Mouse (Mus musculus): ENCODE results near the gene Gm15446. TPM values are rescaled to one million over a fixed set of nuclear protein-coding genes. Genes with fewer than 3 reads are reported as not detected.
"Not testable (repeated sequence)": the region's sequence is repeated elsewhere in the genome, so short reads cannot be mapped to it uniquely, and the experiment has no call there.

The Gm15446 gene
- polyA plus RNA-seq (2016; fragmentation: Nextera tagmentation; extraction: Ambion mirVana), result 0.54 and 0.86 TPM in 2 replicates

DNA sequence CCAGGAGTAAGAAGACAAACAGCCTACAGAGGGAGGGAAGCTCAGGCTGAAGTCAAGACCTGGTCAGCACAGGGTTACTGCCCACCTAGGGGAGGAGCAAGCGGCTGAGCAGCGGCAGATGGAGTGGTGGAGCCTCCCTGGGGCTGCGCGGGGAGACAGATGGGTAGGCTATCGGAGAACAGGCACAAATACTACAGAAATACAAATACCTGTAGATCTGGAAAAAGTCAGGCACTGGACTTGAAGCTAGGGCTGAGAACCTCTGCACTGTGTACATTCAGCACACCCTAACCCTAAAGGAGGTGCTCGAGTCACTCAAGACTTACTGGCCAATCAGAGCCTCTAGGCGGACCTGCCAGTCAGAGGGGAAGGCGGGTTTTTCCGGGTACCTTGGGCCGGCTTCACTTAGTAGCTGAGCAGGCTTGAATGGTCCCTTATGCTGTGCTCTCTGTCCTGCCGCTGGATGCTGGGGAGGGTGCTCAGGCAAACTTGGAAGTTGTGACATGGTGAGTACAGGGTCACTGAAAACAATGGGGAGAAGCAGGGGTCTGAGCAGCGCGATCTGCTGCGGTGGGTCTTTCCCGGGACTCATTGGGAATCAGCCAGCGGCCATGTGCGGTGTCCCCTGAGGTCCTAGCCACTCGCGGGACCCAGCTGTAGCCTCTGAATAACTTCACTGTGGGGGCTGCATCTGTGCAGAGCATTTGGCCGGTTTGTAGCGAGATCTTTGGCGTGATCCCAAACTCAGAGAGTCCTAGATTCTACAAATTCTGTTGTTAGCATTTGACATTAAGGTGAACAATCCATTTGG, at the start of gene Gm15446:
Gene Gm15446, plus strand, starts transcription at position 140 of the 811 bp plus-strand sequence.
- not testable (repeated sequence) for H3K27me3 ChIP-seq; H3K27ac ChIP-seq; H3K9me3 ChIP-seq; H3K36me3 ChIP-seq (replicated peaks); H3K4me1 ChIP-seq
- Histone ChIP-seq H3K9ac (peak within 1 kb of the TSS; percentile 57), H3K4me3 (replicated peaks) (peak within 1 kb of the TSS; percentile 52), H3K4me2 (peak within 1 kb of the TSS; percentile 55)
- WGBS, result under 1% methylated on average over 22 of the region's 22 CpGs
- ATAC-seq (ENCODE audit: low FRiP score), result peak; percentile 100

DNA sequence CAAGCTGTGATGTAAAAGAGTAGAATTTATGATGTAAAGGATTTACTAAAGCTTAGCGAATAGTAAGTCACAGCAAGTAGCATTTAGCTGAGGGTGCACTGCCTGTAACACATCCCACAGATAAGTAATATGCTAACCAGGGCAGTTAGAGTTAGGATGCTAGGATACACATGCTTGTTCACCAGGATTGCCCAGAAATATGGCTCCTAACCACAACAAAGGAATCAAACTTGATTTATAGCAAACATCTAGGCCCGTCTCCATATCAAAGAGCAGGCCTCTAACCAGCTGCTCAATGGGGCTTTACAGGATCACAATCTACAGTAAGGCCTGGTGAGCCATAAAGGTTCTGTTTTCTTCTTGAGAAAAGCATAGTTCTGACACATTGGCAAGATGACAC, 929 bp downstream of the Gm15446 start:
- H3K9me3 ChIP-seq; H3K27ac ChIP-seq; ATAC-seq (ENCODE audit: low FRiP score); H3K4me1 ChIP-seq; H3K27me3 ChIP-seq; H3K36me3 ChIP-seq (replicated peaks): not testable (repeated sequence)
- WGBS, result 30% methylated on average over 2 of the region's 2 CpGs
- H3K4me3 ChIP-seq (replicated peaks), result peak overlapping the region; percentile 52
- H3K4me2 ChIP-seq, result peak overlapping the region; percentile 55
- peak overlapping the region; percentile 57 for H3K9ac ChIP-seq

DNA sequence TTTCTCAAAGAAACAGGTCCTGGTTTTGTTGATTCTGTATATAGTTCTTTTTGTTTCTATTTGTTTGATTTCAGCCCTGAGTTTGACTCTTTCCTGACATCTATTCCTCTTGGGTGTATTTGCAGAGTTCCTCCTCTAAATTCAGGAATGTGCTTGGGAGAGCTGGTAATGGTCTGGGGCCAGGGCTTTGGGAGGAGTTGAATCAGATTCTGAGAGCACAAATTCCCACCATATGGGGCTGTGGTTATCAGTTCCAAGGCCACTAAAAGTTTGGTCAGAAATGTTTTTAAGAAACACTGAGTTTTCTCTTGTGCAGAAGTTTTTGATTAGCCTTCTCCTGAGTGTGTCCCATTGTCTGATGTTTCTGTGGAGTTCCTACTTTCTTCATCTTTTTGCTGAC, 1.7 kb downstream of the Gm15446 start:
- Histone ChIP-seq H3K4me2 (no peak overlapping the region), H3K9me3 (no peaks in the 10 kb centered on the region), H3K27me3 (no peaks in the 10 kb centered on the region), H3K4me3 (replicated peaks) (no peak overlapping the region), H3K36me3 (replicated peaks) (no peaks in the 10 kb centered on the region), H3K9ac (no peak overlapping the region), H3K4me1 (peaks cover 7% of the 10 kb centered on the region), H3K27ac (no peak overlapping the region)
- ATAC-seq (ENCODE audit: low FRiP score), result no peak

DNA sequence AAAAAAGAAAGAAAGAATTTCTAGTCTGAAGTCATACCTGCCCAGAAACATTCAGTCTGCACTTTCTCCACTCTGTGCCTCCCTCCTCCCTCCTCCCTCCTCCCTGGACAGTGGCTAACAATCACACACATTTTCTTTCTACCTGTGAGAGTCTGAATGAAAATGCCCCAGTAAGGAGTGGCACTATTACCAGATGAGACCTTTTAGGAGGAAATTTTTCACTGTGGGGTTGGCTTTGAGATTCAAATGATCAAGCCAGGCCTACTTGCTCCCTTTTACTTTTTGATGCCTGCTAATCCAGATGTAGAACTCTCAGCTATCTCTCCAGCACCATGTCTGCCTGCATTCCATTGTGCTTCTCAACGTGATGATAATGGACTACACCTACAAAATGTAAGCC, 27.1 kb downstream of the Gm15446 start:
- no peak overlapping the region for H3K4me2 ChIP-seq
- no peak overlapping the region for H3K9ac ChIP-seq
- no peak overlapping the region for H3K4me3 ChIP-seq (replicated peaks)
- WGBS, result no CpG with 5 or more reads among the region's 1 CpGs
- no peaks in the 10 kb centered on the region for H3K36me3 ChIP-seq (replicated peaks)
- H3K27me3 ChIP-seq, result no peaks in the 10 kb centered on the region
- H3K27ac ChIP-seq, result no peak overlapping the region
- H3K9me3 ChIP-seq, result no peaks in the 10 kb centered on the region
- ATAC-seq (ENCODE audit: low FRiP score), result no peak
- no peaks in the 10 kb centered on the region for H3K4me1 ChIP-seq

DNA sequence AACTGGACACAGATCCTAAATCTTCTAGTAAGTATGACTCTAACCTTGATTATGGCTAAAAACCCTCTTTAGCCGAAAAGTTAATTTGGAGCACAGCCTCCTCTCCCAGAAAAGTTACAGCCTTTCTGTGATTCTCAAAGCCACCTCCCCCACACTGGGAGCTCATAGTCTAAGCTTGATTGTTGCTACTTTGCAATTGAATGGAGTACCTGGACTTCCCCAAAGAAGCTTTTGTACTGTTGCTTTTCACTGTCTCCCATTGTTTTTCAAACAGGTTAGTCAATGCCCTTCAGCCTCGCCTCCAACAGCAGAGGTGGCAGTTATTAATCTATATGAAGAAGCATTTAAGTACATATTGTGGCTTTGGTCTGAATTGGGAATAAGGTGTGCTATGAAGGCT, 57.5 kb downstream of the Gm15446 start:
- not testable (repeated sequence) for ATAC-seq (ENCODE audit: low FRiP score); H3K4me2 ChIP-seq; H3K27me3 ChIP-seq; H3K4me3 ChIP-seq (replicated peaks); H3K9ac ChIP-seq; H3K9me3 ChIP-seq; H3K27ac ChIP-seq; H3K36me3 ChIP-seq (replicated peaks); H3K4me1 ChIP-seq
- WGBS, result no CpG with 5 or more reads among the region's 2 CpGs

Other genes with a start within 250 kb of the Gm15446 start
- gene 5430403G16Rik, start 232.4 kb upstream of the Gm15446 start, polyA plus RNA-seq (2016; fragmentation: Nextera tagmentation; extraction: Ambion mirVana), result 2.2 and 2.6 TPM in 2 replicates
- 6.2 and 6.4 TPM in 2 replicates for gene 4930522L14Rik, start 171.5 kb upstream of the Gm15446 start, polyA plus RNA-seq (2016; fragmentation: Nextera tagmentation; extraction: Ambion mirVana)
- gene Zfp932, start 73.1 kb downstream of the Gm15446 start, polyA plus RNA-seq (2016; fragmentation: Nextera tagmentation; extraction: Ambion mirVana), result 22.4 and 30.5 TPM in 2 replicates
- gene Gm17655, start 149.1 kb downstream of the Gm15446 start, polyA plus RNA-seq (2016; fragmentation: Nextera tagmentation; extraction: Ambion mirVana), result 5.9 and 8.4 TPM in 2 replicates
- 1.4 and 2.1 TPM in 2 replicates for gene Gm35315, start 171.0 kb downstream of the Gm15446 start, polyA plus RNA-seq (2016; fragmentation: Nextera tagmentation; extraction: Ambion mirVana)
- gene Plcxd1, start 176.6 kb downstream of the Gm15446 start, polyA plus RNA-seq (2016; fragmentation: Nextera tagmentation; extraction: Ambion mirVana), result 1.1 and 1.2 TPM in 2 replicates
- 39.3 and 44.4 TPM in 2 replicates for gene Gtpbp6, start 184.8 kb downstream of the Gm15446 start, polyA plus RNA-seq (2016; fragmentation: Nextera tagmentation; extraction: Ambion mirVana)
- gene Zfp605, start 186.7 kb downstream of the Gm15446 start, polyA plus RNA-seq (2016; fragmentation: Nextera tagmentation; extraction: Ambion mirVana), result 12.4 and 13.0 TPM in 2 replicates
- 79.2 and 81.8 TPM in 2 replicates for gene Chfr, start 212.4 kb downstream of the Gm15446 start, polyA plus RNA-seq (2016; fragmentation: Nextera tagmentation; extraction: Ambion mirVana)

Data from forebrain, embryonic 12.5 days (tissue).